Mouse (Mus musculus): ENCODE results near the gene Golph3l. TPM values are rescaled to one million over a fixed set of nuclear protein-coding genes. Genes with fewer than 3 reads are reported as not detected.
"Not testable (repeated sequence)": the region's sequence is repeated elsewhere in the genome, so short reads cannot be mapped to it uniquely, and the experiment has no call there.

Golph3l gene
- polyA plus RNA-seq (2014; fragmentation: Nextera tagmentation; extraction: Ambion mirVana) = 41.8 and 45.1 TPM in 2 replicates

GRCm38 (mm10) chr3:95588604-95589086 is at the start of gene Golph3l:
Golph3l (plus strand) TSS chr3:95588934.
- H3K9me3 ChIP-seq (ENCODE audit: control insufficient read depth, low read length) = no peaks in the 10 kb centered on the region
- ATAC-seq (ENCODE audit: low FRiP score) = peak; percentile 100
- peak; percentile 97 for DNase-seq (ENCODE audit: low spot score, missing footprints)
- WGBS = under 1% methylated on average over 12 of the region's 12 CpGs
- peak within 1 kb of the TSS; percentile 14; the same call in 1 of the 2 replicates for H3K27ac ChIP-seq (ENCODE audit: low read depth, low read length)
- H3K4me2 ChIP-seq = peak within 1 kb of the TSS; percentile 64
- H3K4me1 ChIP-seq (ENCODE audit: control insufficient read depth, insufficient read depth, low read length) = peaks cover 2% of the 10 kb centered on the region; the same call in 1 of the 2 replicates
- peak within 1 kb of the TSS; percentile 75 for H3K4me3 ChIP-seq (ENCODE audit: low read depth, low read length)
- peak within 1 kb of the TSS; percentile 81 for H3K9ac ChIP-seq (ENCODE audit: low read length)
- H3K27me3 ChIP-seq (ENCODE audit: control insufficient read depth, insufficient read depth, low read length) = no peaks in the 10 kb centered on the region
- H3K36me3 ChIP-seq (ENCODE audit: control insufficient read depth, insufficient read depth, low read length) = no peaks in the 10 kb centered on the region

DNA sequence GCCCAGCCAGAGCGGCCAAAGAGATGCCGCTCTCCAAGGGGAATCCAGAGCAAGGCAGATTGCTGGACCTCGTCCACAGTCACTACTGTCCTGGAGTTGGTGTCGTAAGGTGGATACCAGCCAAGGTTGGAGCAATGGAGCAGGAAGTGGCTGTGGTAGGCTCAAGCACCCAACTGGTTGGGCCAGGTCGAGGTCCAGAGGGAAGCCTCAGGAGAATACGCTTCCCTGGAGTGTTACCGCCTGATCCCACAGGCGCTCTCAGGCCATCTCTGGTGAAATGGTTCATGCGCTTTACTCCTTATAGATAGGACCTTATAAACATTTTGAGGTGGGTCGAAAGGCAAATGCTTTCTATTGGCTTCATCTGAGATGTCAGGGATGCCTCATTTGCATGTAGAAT is 49.8 kb upstream of the Golph3l start:
- no peak overlapping the region for H3K4me3 ChIP-seq (ENCODE audit: low read depth, low read length)
- H3K9me3 ChIP-seq (ENCODE audit: control insufficient read depth, low read length) = no peaks in the 10 kb centered on the region
- no peak overlapping the region for H3K4me2 ChIP-seq
- ATAC-seq (ENCODE audit: low FRiP score) (no peak), DNase-seq (ENCODE audit: low spot score, missing footprints) (peak; percentile 56)
- no peaks in the 10 kb centered on the region for H3K27me3 ChIP-seq (ENCODE audit: control insufficient read depth, insufficient read depth, low read length)
- no peaks in the 10 kb centered on the region for H3K4me1 ChIP-seq (ENCODE audit: control insufficient read depth, insufficient read depth, low read length)
- WGBS = 93% methylated on average over 10 of the region's 10 CpGs
- H3K9ac ChIP-seq (ENCODE audit: low read length) = no peak overlapping the region
- no peak overlapping the region for H3K27ac ChIP-seq (ENCODE audit: low read depth, low read length)
- no peaks in the 10 kb centered on the region for H3K36me3 ChIP-seq (ENCODE audit: control insufficient read depth, insufficient read depth, low read length)

DNA sequence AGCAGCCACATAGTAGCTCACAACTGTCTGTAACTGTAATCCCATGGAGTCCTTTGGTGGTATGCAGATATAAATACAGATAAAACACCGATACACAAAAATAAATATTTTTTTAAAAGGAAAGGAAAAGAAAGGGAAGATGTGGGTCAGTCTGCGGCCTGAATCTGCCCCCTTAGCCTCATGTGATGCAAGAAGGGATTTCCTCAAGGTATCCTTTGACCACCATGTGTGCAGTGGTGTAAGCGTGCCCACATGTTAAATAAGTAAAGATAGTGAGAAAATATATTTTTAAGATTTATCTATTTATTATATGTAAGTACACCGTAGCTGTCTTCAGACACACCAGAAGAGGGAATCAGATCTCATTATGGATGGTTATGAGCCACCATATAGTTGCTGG is 48.9 kb upstream of the Golph3l start:
- H3K36me3 ChIP-seq (ENCODE audit: control insufficient read depth, insufficient read depth, low read length) = no peaks in the 10 kb centered on the region
- H3K9ac ChIP-seq (ENCODE audit: low read length) = no peak overlapping the region
- no peak overlapping the region for H3K27ac ChIP-seq (ENCODE audit: low read depth, low read length)
- DNase-seq (ENCODE audit: low spot score, missing footprints) (no peak), ATAC-seq (ENCODE audit: low FRiP score) (no peak)
- H3K9me3 ChIP-seq (ENCODE audit: control insufficient read depth, low read length) = no peaks in the 10 kb centered on the region
- H3K27me3 ChIP-seq (ENCODE audit: control insufficient read depth, insufficient read depth, low read length) = no peaks in the 10 kb centered on the region
- WGBS = 95% methylated on average over 4 of the region's 4 CpGs
- H3K4me3 ChIP-seq (ENCODE audit: low read depth, low read length) = no peak overlapping the region
- H3K4me1 ChIP-seq (ENCODE audit: control insufficient read depth, insufficient read depth, low read length) = no peaks in the 10 kb centered on the region
- H3K4me2 ChIP-seq = no peak overlapping the region

- H3K27ac ChIP-seq (ENCODE audit: low read depth, low read length); H3K9me3 ChIP-seq (ENCODE audit: control insufficient read depth, low read length); H3K4me1 ChIP-seq (ENCODE audit: control insufficient read depth, insufficient read depth, low read length); H3K36me3 ChIP-seq (ENCODE audit: control insufficient read depth, insufficient read depth, low read length); ATAC-seq (ENCODE audit: low FRiP score); H3K4me2 ChIP-seq; H3K27me3 ChIP-seq (ENCODE audit: control insufficient read depth, insufficient read depth, low read length); H3K9ac ChIP-seq (ENCODE audit: low read length); H3K4me3 ChIP-seq (ENCODE audit: low read depth, low read length): not testable (repeated sequence)
- 73% methylated on average over 2 of the region's 2 CpGs for WGBS
- DNase-seq (ENCODE audit: low spot score, missing footprints) = peak; percentile 12
Observed at GRCm38 (mm10) chr3:95541186-95541585, 47.5 kb upstream of the Golph3l start.

GRCm38 (mm10) chr3:95542171-95542570 is 46.6 kb upstream of the Golph3l start:
- no peaks in the 10 kb centered on the region for H3K36me3 ChIP-seq (ENCODE audit: control insufficient read depth, insufficient read depth, low read length)
- no peak overlapping the region for H3K4me3 ChIP-seq (ENCODE audit: low read depth, low read length)
- no peak overlapping the region for H3K9ac ChIP-seq (ENCODE audit: low read length)
- no peaks in the 10 kb centered on the region for H3K4me1 ChIP-seq (ENCODE audit: control insufficient read depth, insufficient read depth, low read length)
- no peak overlapping the region for H3K4me2 ChIP-seq
- no peak overlapping the region for H3K27ac ChIP-seq (ENCODE audit: low read depth, low read length)
- no peaks in the 10 kb centered on the region for H3K27me3 ChIP-seq (ENCODE audit: control insufficient read depth, insufficient read depth, low read length)
- DNase-seq (ENCODE audit: low spot score, missing footprints) = peak; percentile 17
- ATAC-seq (ENCODE audit: low FRiP score) = no peak
- no peaks in the 10 kb centered on the region for H3K9me3 ChIP-seq (ENCODE audit: control insufficient read depth, low read length)

GRCm38 (mm10) chr3:95542981-95543380 is 45.8 kb upstream of the Golph3l start:
- ATAC-seq (ENCODE audit: low FRiP score) = no peak
- Histone ChIP-seq H3K4me2 (no peak overlapping the region), H3K36me3 (ENCODE audit: control insufficient read depth, insufficient read depth, low read length) (no peaks in the 10 kb centered on the region), H3K27me3 (ENCODE audit: control insufficient read depth, insufficient read depth, low read length) (no peaks in the 10 kb centered on the region), H3K27ac (ENCODE audit: low read depth, low read length) (no peak overlapping the region), H3K9me3 (ENCODE audit: control insufficient read depth, low read length) (no peaks in the 10 kb centered on the region), H3K4me1 (ENCODE audit: control insufficient read depth, insufficient read depth, low read length) (no peaks in the 10 kb centered on the region), H3K4me3 (ENCODE audit: low read depth, low read length) (no peak overlapping the region), H3K9ac (ENCODE audit: low read length) (no peak overlapping the region)
- DNase-seq (ENCODE audit: low spot score, missing footprints) = no peak
- WGBS = 80% methylated on average over 7 of the region's 7 CpGs

DNA sequence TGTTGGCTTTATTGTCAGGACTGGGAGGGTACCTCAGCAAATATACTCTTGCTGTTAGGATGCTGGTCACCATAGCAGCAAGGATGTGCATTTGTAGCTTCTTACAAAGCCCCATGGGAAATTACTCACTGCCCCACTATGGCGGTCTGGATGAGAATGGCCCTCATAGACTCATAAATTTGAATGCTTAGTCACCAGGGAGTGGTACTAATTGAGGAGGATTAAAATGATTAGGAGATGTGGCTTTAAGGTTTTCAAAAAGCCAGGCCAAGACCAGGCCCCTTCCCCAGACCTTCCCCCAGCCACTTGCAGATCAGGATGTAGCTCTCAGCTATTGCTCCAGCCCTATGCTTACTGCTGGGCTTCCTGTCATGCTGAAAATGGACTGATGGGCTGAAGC is 38.6 kb upstream of the Golph3l start:
- no peaks in the 10 kb centered on the region for H3K36me3 ChIP-seq (ENCODE audit: control insufficient read depth, insufficient read depth, low read length)
- no peak overlapping the region for H3K27ac ChIP-seq (ENCODE audit: low read depth, low read length)
- 79% methylated on average over 1 of the region's 1 CpGs for WGBS
- no peak for ATAC-seq (ENCODE audit: low FRiP score)
- no peak overlapping the region for H3K4me3 ChIP-seq (ENCODE audit: low read depth, low read length)
- H3K4me1 ChIP-seq (ENCODE audit: control insufficient read depth, insufficient read depth, low read length) = no peaks in the 10 kb centered on the region
- H3K9me3 ChIP-seq (ENCODE audit: control insufficient read depth, low read length) = no peaks in the 10 kb centered on the region
- no peak overlapping the region for H3K9ac ChIP-seq (ENCODE audit: low read length)
- no peak overlapping the region for H3K4me2 ChIP-seq
- H3K27me3 ChIP-seq (ENCODE audit: control insufficient read depth, insufficient read depth, low read length) = no peaks in the 10 kb centered on the region
- no peak for DNase-seq (ENCODE audit: low spot score, missing footprints)

DNA sequence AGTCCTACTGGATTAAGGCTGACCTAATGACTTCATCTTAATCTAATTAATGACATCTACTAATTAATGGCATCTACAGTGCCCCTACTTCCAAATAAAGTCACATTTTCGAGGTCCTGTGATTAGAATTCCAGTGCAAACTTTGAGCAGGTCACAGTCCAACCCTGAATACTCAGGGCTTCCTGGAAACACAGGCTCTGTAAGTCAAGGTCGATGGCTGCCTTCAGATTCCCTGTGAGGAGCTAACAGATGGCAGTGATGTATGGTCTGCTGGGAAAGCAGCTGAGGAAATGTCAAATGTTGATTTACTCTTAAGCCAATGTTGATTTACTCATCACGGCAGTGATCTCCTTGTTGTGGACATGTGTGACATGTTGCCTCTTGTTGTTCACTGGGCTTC is 34.7 kb upstream of the Golph3l start:
- 71% methylated on average over 3 of the region's 3 CpGs for WGBS
- no peak for ATAC-seq (ENCODE audit: low FRiP score)

DNA sequence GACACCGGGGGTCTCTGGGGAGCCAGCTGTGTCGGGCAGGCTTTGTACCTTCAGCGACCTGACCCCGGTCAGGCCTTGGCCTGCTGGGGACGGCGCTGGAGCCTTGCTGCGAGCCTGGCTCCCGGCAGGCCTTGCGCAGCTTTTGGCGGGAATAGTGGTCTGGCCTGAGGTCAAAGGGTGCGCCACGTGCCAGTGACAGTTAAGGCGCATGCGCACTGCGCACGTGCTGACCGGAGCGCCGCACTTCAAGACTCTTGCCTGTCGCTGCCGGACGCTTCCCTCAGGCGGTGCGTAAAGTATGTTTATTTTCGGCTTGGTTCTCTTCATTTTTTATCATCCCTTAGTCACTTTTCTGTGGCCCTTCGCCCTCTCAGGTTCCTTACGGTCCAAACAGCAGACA is 29.3 kb upstream of the Golph3l start, which contains the start of gene Hormad1:
TSS of gene Hormad1 (plus strand) at position 241 of the 400 bp plus-strand sequence.
- ATAC-seq (ENCODE audit: low FRiP score) = no peak
- WGBS = 87% methylated on average over 27 of the region's 27 CpGs

More for the DNA sequence above, 34.7 kb upstream of the Golph3l start:
- Histone ChIP-seq H3K9ac (ENCODE audit: low read length) (no peak overlapping the region), H3K4me2 (no peak overlapping the region), H3K27me3 (ENCODE audit: control insufficient read depth, insufficient read depth, low read length) (no peaks in the 10 kb centered on the region), H3K27ac (ENCODE audit: low read depth, low read length) (no peak overlapping the region), H3K9me3 (ENCODE audit: control insufficient read depth, low read length) (no peaks in the 10 kb centered on the region), H3K4me1 (ENCODE audit: control insufficient read depth, insufficient read depth, low read length) (no peaks in the 10 kb centered on the region), H3K36me3 (ENCODE audit: control insufficient read depth, insufficient read depth, low read length) (no peaks in the 10 kb centered on the region), H3K4me3 (ENCODE audit: low read depth, low read length) (no peak overlapping the region)
- no peak for DNase-seq (ENCODE audit: low spot score, missing footprints)

More for the DNA sequence above, 29.3 kb upstream of the Golph3l start, which contains the start of gene Hormad1:
- Histone ChIP-seq H3K27ac (ENCODE audit: low read depth, low read length) (no peak within 1 kb of the TSS), H3K4me2 (no peak within 1 kb of the TSS), H3K27me3 (ENCODE audit: control insufficient read depth, insufficient read depth, low read length) (no peaks in the 10 kb centered on the region), H3K4me3 (ENCODE audit: low read depth, low read length) (no peak within 1 kb of the TSS), H3K9ac (ENCODE audit: low read length) (no peak within 1 kb of the TSS), H3K9me3 (ENCODE audit: control insufficient read depth, low read length) (no peaks in the 10 kb centered on the region), H3K36me3 (ENCODE audit: control insufficient read depth, insufficient read depth, low read length) (no peaks in the 10 kb centered on the region), H3K4me1 (ENCODE audit: control insufficient read depth, insufficient read depth, low read length) (no peaks in the 10 kb centered on the region)
- no peak for DNase-seq (ENCODE audit: low spot score, missing footprints)

Data from midbrain, embryonic 11.5 days (tissue).